Mouse (Mus musculus): Measurements from ENCODE around the gene Erg.

The Erg gene

GRCm38 (mm10) chr16:95586311-95586602 is at the start of gene Erg:
TSS of gene Erg (minus strand) at chr16:95586593.
- DNase-seq (ENCODE audit: low spot score) = no peak

- DNase-seq (ENCODE audit: low spot score) = no peak
Measured at GRCm38 (mm10) chr16:95631816-95632215, 45.4 kb upstream of the Erg start.

GRCm38 (mm10) chr16:95623876-95624770 is 37.7 kb upstream of the Erg start:
- no peak for DNase-seq (ENCODE audit: low spot score)

GRCm38 (mm10) chr16:95623056-95623455 is 36.7 kb upstream of the Erg start:
- DNase-seq (ENCODE audit: low spot score) = no peak

GRCm38 (mm10) chr16:95619859-95620325 is 33.5 kb upstream of the Erg start:
- DNase-seq (ENCODE audit: low spot score) = no peak

- no peak for DNase-seq (ENCODE audit: low spot score)
Measured at GRCm38 (mm10) chr16:95618206-95618605, 31.8 kb upstream of the Erg start.

GRCm38 (mm10) chr16:95617720-95618119 is 31.3 kb upstream of the Erg start:
- DNase-seq (ENCODE audit: low spot score) = no peak

GRCm38 (mm10) chr16:95615579-95615978 is 29.2 kb upstream of the Erg start:
- DNase-seq (ENCODE audit: low spot score) = no peak

- no peak for DNase-seq (ENCODE audit: low spot score)
Measured at GRCm38 (mm10) chr16:95614482-95614881, 28.1 kb upstream of the Erg start.

GRCm38 (mm10) chr16:95611982-95612746 is 25.8 kb upstream of the Erg start:
- DNase-seq (ENCODE audit: low spot score) = no peak

GRCm38 (mm10) chr16:95608624-95609023 is 22.2 kb upstream of the Erg start:
- DNase-seq (ENCODE audit: low spot score) = no peak

- DNase-seq (ENCODE audit: low spot score) = peak; percentile 60
Measured at GRCm38 (mm10) chr16:95605304-95605703, 18.9 kb upstream of the Erg start.

GRCm38 (mm10) chr16:95602504-95602903 is 16.1 kb upstream of the Erg start:
- DNase-seq (ENCODE audit: low spot score) = no peak

GRCm38 (mm10) chr16:95601807-95602206 is 15.4 kb upstream of the Erg start:
- DNase-seq (ENCODE audit: low spot score) = no peak

GRCm38 (mm10) chr16:95601219-95601580 is 14.8 kb upstream of the Erg start:
- no peak for DNase-seq (ENCODE audit: low spot score)

GRCm38 (mm10) chr16:95600572-95601218 is 14.3 kb upstream of the Erg start:
- DNase-seq (ENCODE audit: low spot score) = no peak

GRCm38 (mm10) chr16:95598930-95599329 is 12.5 kb upstream of the Erg start:
- DNase-seq (ENCODE audit: low spot score) = no peak

- DNase-seq (ENCODE audit: low spot score) = no peak
Measured at GRCm38 (mm10) chr16:95597578-95597951, 11.2 kb upstream of the Erg start.

- DNase-seq (ENCODE audit: low spot score) = no peak
Measured at GRCm38 (mm10) chr16:95596884-95597577, 10.6 kb upstream of the Erg start.

- no peak for DNase-seq (ENCODE audit: low spot score)
Measured at GRCm38 (mm10) chr16:95588849-95589248, 2.5 kb upstream of the Erg start.

- no peak for DNase-seq (ENCODE audit: low spot score)
Measured at GRCm38 (mm10) chr16:95586726-95587125, 333 bp upstream of the Erg start.

Measured in urinary bladder, postnatal 10 days (tissue).